Mouse (Mus musculus): ENCODE measurements at regions not wholly inside any gene's neighbourhood (a gene's known extent, or its start where the extent isn't known, plus 50 kb on each side); places are given as distances from the start of the nearest gene placed in this dataset.

GRCm38 (mm10) chr19:36265276-36265675 lies 82.8 kb upstream of the Pcgf5 start:
- TF ChIP-seq CTCF (IDR thresholded peaks at IDR 0.05; ENCODE audit: insufficient read depth, low read depth, low read length) (no peak), POLR2A (IDR thresholded peaks at IDR 0.05; ENCODE audit: insufficient read depth, low read depth, low read length) (no peak)
